Mouse (Mus musculus) olfactory bulb, adult 2 months (tissue): ENCODE data around the gene Nufip2. TPM values are rescaled to one million over a fixed set of nuclear protein-coding genes. Genes with fewer than 3 reads are reported as not detected.
"Not testable (repeated sequence)": the region's sequence is repeated elsewhere in the genome, so short reads cannot be mapped to it uniquely, and the experiment has no call there.

Source experiments
- H3K27ac ChIP-seq: fragments of 200-500 bp; 2 replicates; pipeline ENCODE4 v1.5.1; 2012; ENCODE audit warnings: low read depth, low read length; ENCODE audit not compliant: insufficient read depth
- H3K4me1 ChIP-seq: fragments of 200-500 bp; 2 replicates; pipeline ENCODE4 v1.6.1; 2012; ENCODE audit warnings: low read length; ENCODE audit not compliant: control insufficient read depth, insufficient read depth
- H3K4me3 ChIP-seq: fragments of 200-500 bp; 2 replicates; pipeline ENCODE4 v1.5.1; 2012; ENCODE audit warnings: mild to moderate bottlenecking, low read depth, low read length, moderate library complexity; ENCODE audit not compliant: insufficient read depth
- CTCF ChIP-seq: fragments of 200-500 bp; IDR thresholded peaks from 2 replicates; pipeline ENCODE4 v1.5.1; 2012; ENCODE audit warnings: low read depth, mild to moderate bottlenecking, low read length, moderate library complexity; ENCODE audit not compliant: insufficient read depth
- POLR2A ChIP-seq: fragments of 200-500 bp; IDR thresholded peaks from 2 replicates; pipeline ENCODE4 v1.6.1; 2012; ENCODE audit warnings: mild to moderate bottlenecking, low read depth, low read length, moderate library complexity; ENCODE audit not compliant: insufficient read depth
- WGBS: fragments of 180-500 bp; shearing (Covaris S2); methylation state at CpG from one replicate; pipeline ENCODE4 v1.1.7; 2018; 5-methylcytosine and 5-hydroxymethylcytosine counted together
- polyA plus RNA-seq: library from polyadenylated mRNA; stranded (reverse); fragments of >200 nt; gene quantifications from 2 replicates; pipeline ENCODE4 v1.2.4, GENCODE M21; 2012; ENCODE audit warnings: low replicate concordance; ENCODE audit not compliant: missing spikeins, insufficient read depth, insufficient read length

Gene Nufip2
- polyA plus RNA-seq, 1 experiment, result not detected

- no peak overlapping the region for H3K27ac ChIP-seq
- WGBS, result 33% methylated on average over 6 of the region's 6 CpGs
- TF ChIP-seq CTCF, result no peak
- no peak for TF ChIP-seq POLR2A
- H3K4me3 ChIP-seq, result no peak overlapping the region
- H3K4me1 ChIP-seq, result no peaks in the 10 kb centered on the region
Observed at GRCm38 (mm10) chr11:77743966-77744365, 58.0 kb downstream of the Nufip2 start.

DNA sequence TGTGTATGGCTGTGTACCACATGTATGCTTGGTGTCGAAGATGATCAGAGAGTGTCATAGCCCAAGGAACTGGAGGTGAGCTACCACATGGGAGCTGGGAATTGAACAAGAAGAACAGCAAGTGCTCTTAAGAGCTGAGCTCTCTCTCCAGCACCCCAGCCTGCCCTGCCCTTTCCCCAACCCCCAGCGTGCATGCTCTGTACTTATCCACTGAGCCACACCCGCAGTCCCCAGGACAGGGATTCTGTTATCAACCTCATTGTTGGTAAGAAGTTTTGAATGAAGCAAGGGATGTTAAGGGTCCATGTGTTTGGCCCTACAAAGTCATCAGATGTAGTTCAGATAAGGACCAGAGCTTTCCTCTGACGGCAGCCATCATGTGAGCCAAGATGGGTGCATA, 60.7 kb downstream of the Nufip2 start:
- Histone ChIP-seq H3K27ac (no peak overlapping the region), H3K4me1 (no peaks in the 10 kb centered on the region), H3K4me3 (no peak overlapping the region)
- WGBS, result 98% methylated on average over 4 of the region's 4 CpGs
- TF ChIP-seq POLR2A, result no peak
- no peak for TF ChIP-seq CTCF

DNA sequence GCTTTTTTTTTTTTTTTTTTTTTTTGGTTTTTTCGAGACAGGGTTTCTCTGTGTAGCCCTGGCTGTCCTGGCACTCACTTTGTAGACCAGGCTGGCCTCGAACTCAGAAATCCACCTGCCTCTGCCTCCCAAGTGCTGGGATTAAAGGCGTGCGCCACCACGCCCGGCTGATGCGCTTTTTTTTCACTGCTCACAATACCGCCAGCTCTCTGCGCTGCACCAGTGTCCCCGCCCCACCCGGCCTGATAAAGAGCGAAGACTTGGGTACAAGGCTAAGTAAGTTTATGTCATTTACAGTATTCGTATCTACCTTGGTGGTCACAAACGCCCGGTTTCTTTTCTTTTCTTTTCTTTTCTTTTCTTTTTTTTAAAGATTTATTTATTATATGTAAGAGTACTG, 61.1 kb downstream of the Nufip2 start:
- WGBS, result 97% methylated on average over 14 of the region's 15 CpGs
- not testable (repeated sequence) for H3K27ac ChIP-seq

DNA sequence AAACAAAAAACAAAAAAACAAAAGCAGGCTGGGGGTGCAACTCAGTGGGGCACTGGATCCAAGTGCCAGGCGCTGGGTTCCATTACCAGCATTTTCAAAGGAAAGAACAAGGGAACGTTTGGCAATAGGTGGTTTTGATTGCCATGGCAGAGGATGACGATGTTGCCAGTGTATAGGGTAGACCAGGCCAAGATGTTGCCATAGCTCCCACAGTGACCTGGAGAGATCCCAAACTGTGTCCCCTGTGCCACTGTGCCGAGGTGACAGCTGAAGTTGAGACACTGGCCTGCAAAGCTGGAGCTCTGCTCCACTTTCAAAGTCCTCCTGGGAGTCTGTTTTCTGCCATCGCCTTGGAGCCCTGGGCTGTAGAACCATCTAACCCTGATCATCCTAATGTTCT, 63.0 kb downstream of the Nufip2 start:
- Histone ChIP-seq H3K27ac (no peak overlapping the region), H3K4me1 (no peaks in the 10 kb centered on the region; the same call in 1 of the 2 replicates), H3K4me3 (no peak overlapping the region)
- TF ChIP-seq POLR2A, result no peak
- no peak for TF ChIP-seq CTCF
- 69% methylated on average over 5 of the region's 5 CpGs for WGBS

More for the DNA sequence above, 61.1 kb downstream of the Nufip2 start:
- H3K4me3 ChIP-seq, H3K4me1 ChIP-seq: not testable (repeated sequence)

- TF ChIP-seq POLR2A (no peak), CTCF (no peak)
- Histone ChIP-seq H3K27ac (no peak overlapping the region), H3K4me1 (no peaks in the 10 kb centered on the region; the same call in 1 of the 2 replicates), H3K4me3 (no peak overlapping the region)
- WGBS, result 54% methylated on average over 5 of the region's 5 CpGs
Observed at GRCm38 (mm10) chr11:77752525-77752924, 66.6 kb downstream of the Nufip2 start.

GRCm38 (mm10) chr11:77753469-77753868, 67.5 kb downstream of the Nufip2 start:
- WGBS, result 72% methylated on average over 3 of the region's 3 CpGs
- H3K4me3 ChIP-seq, result no peak overlapping the region
- no peaks in the 10 kb centered on the region; the same call in 1 of the 2 replicates for H3K4me1 ChIP-seq
- TF ChIP-seq POLR2A, result no peak
- no peak for TF ChIP-seq CTCF
- no peak overlapping the region for H3K27ac ChIP-seq

DNA sequence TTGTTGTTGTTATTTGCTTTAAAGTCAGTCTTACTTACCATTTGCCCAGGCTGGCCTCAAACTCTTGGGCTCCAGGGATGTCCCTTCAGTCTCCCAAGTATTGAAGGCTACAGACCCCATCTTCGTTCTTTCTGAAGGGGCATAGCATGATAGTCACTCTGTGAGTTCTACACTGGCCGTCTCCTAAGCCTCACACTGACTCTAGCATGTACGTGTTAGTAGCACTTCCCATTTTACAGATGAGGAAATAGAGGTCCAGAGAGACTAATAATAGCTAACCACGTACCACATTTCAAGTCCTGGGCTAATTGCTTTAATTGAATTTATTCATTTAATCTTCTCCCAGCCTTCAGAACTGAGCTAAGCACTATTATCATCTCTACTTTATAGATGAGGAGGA, 74.1 kb downstream of the Nufip2 start:
- 83% methylated on average over 4 of the region's 4 CpGs for WGBS
- H3K27ac ChIP-seq, result no peak overlapping the region
- TF ChIP-seq POLR2A (no peak), CTCF (no peak)
- peaks cover 16% of the 10 kb centered on the region for H3K4me1 ChIP-seq
- no peak overlapping the region for H3K4me3 ChIP-seq

GRCm38 (mm10) chr11:77762783-77763672, 77.1 kb downstream of the Nufip2 start, which contains the start of gene Myo18a:
Myo18a (plus strand) TSS chr11:77763246.
- Histone ChIP-seq H3K4me1 (peaks cover 32% of the 10 kb centered on the region), H3K27ac (peak within 1 kb of the TSS; percentile 66), H3K4me3 (peak within 1 kb of the TSS; percentile 93)
- TF ChIP-seq CTCF (peak; percentile 86; the same call in 1 of the 2 replicates), POLR2A (peak; percentile 50)
- 2% methylated on average over 79 of the region's 79 CpGs for WGBS

- no peak for TF ChIP-seq POLR2A
- TF ChIP-seq CTCF, result no peak
- 2% methylated on average over 26 of the region's 26 CpGs for whole genome bisulfite sequencing
- Histone ChIP-seq H3K4me1 (peaks cover 32% of the 10 kb centered on the region), H3K4me3 (peak overlapping the region; percentile 93), H3K27ac (peak overlapping the region; percentile 66)
Observed at GRCm38 (mm10) chr11:77763673-77764340, 77.9 kb downstream of the Nufip2 start.
